Comparison of ENCODE assay signal across 9 mouse cellular contexts in the genomic region with DNA sequence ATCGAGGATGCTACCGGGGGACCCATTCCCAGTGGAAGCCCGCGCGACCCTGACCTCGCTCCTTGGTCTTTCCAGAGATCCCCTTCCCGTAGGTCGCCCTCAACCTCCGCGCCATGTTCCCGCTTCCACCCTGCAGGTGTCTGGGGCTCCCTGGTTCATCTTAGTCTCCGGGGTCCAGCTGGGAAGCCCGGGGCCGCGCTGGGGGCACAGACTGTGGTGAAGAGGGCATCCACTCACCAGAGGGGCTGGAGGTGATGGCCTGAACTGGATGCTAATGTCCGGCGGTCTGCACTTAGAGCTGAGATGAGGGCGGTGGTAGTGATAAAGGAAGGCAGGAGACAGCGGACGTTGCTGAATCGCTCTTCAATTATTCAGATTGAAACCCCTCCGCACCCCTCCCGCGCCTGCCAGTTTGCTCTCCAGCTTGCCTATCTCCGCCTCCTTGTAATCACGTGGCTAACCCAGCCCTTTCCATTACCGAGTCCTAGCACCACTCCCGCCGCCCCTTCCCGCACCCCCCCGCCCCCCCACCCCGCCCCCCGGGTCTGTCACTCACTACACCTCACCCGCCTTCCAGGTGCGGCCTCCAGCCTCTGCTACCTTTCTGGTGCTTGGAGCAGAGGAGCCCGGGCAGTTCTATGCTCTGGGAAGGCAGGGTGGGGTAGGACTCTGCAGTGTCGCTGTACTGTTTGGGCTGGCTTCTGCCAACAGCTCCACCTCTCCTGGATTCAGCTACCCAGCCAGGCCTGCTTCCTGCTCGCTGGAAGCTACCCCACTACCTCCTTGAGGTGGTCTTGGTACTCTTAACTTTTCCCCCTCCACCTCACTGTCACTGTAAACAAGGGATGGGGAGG. TPM values are rescaled to one million over a fixed set of nuclear protein-coding genes. Genes with fewer than 3 reads are reported as not detected.
DNase-seq lines count a peak whose midpoint lies in the region; ATAC-seq and TF ChIP-seq lines count a peak whose summit lies in the region.
"Had no signal": no experiment of that assay in that cellular context is flagged by ENCODE, and none has a peak within 500 bp of the region (broad histone marks: within the 10 kb centered on the region; RNA-seq: fewer than 3 reads in every experiment).

TSS of gene Slc7a14 (minus strand) at position 445 of the 854 bp plus-strand sequence.

- 4% methylated on average over 32 of the region's 38 CpGs for WGBS in liver, embryonic 12.5 days (ENCODE audit: insufficient replicate concordance)
- 3% methylated on average over 32 of the region's 38 CpGs for WGBS in liver, postnatal 0 days (ENCODE audit: insufficient replicate concordance)
- WGBS in hindbrain, embryonic 16.5 days: under 1% methylated on average over 33 of the region's 38 CpGs
- WGBS in midbrain, embryonic 10.5 days: under 1% methylated on average over 34 of the region's 38 CpGs
- WGBS in stomach, postnatal 0 days: 2% methylated on average over 35 of the region's 38 CpGs

- no peaks in the 10 kb centered on the region for H3K36me3 ChIP-seq in liver, embryonic 12.5 days
- no peaks in the 10 kb centered on the region for H3K36me3 ChIP-seq in liver, postnatal 0 days (replicated peaks; ENCODE audit: insufficient read depth, low read length)
- H3K36me3 ChIP-seq in hindbrain, embryonic 16.5 days (ENCODE audit: control insufficient read depth, insufficient read depth, low read length): no peaks in the 10 kb centered on the region
- no peaks in the 10 kb centered on the region for H3K36me3 ChIP-seq in midbrain, embryonic 10.5 days
- H3K36me3 ChIP-seq in stomach, postnatal 0 days (ENCODE audit: control insufficient read depth, insufficient read depth, low read length): no peaks in the 10 kb centered on the region
- H3K36me3 ChIP-seq: limb, embryonic 15.5 days had no signal

- no peak within 1 kb of the TSS for H3K9ac ChIP-seq in liver, embryonic 12.5 days
- no peak within 1 kb of the TSS for H3K9ac ChIP-seq in liver, postnatal 0 days (replicated peaks)
- H3K9ac ChIP-seq in hindbrain, embryonic 16.5 days (ENCODE audit: low read depth, low read length): peak within 1 kb of the TSS; percentile 75
- no peak within 1 kb of the TSS for H3K9ac ChIP-seq in stomach, postnatal 0 days (ENCODE audit: low read length)
- H3K9ac ChIP-seq: limb, embryonic 15.5 days had no signal

- TF ChIP-seq EP300 in liver, postnatal 0 days (IDR thresholded peaks at IDR 0.05; ENCODE audit: low read depth): no peak
- no peak for TF ChIP-seq EP300 in stomach, postnatal 0 days (optimal IDR thresholded peaks at IDR 0.05)

- ATAC-seq in liver, embryonic 12.5 days: no peak
- ATAC-seq in liver, postnatal 0 days: no peak
- ATAC-seq in hindbrain, embryonic 16.5 days: peak; percentile 96
- ATAC-seq in stomach, postnatal 0 days (ENCODE audit: low FRiP score, low TSS enrichment): peak; percentile 32
- ATAC-seq in CD4-positive, CD25-positive, alpha-beta regulatory T cell, adult 4 months: no peak

- no peak for TF ChIP-seq CTCF in liver, postnatal 0 days (IDR thresholded peaks at IDR 0.05; ENCODE audit: low read depth)
- TF ChIP-seq CTCF in stomach, postnatal 0 days (IDR thresholded peaks at IDR 0.05; ENCODE audit: low read depth): no peak

- H3K4me3 ChIP-seq in liver, embryonic 12.5 days: no peak within 1 kb of the TSS; the same call in 1 of the 2 replicates
- no peak within 1 kb of the TSS for H3K4me3 ChIP-seq in liver, postnatal 0 days (ENCODE audit: low read depth, low read length)
- H3K4me3 ChIP-seq in hindbrain, embryonic 16.5 days (ENCODE audit: low read length): peak within 1 kb of the TSS; percentile 66
- peak within 1 kb of the TSS; percentile 64 for H3K4me3 ChIP-seq in midbrain, embryonic 10.5 days
- 0 out of 2 replicates have a peak within 1 kb of the TSS, but pooled peaks have one; percentile 6 for H3K4me3 ChIP-seq in stomach, postnatal 0 days (ENCODE audit: low read depth, low read length)
- H3K4me3 ChIP-seq: limb, embryonic 15.5 days had no signal

- H3K4me2 ChIP-seq in liver, embryonic 12.5 days: 0 out of 2 replicates have a peak within 1 kb of the TSS, but pooled peaks have one; percentile 8
- no peak within 1 kb of the TSS for H3K4me2 ChIP-seq in liver, postnatal 0 days (ENCODE audit: low read depth, low read length)
- H3K4me2 ChIP-seq in hindbrain, embryonic 16.5 days (ENCODE audit: low read length): peak within 1 kb of the TSS; percentile 66
- H3K4me2 ChIP-seq in stomach, postnatal 0 days (replicated peaks; ENCODE audit: low read depth): no peak within 1 kb of the TSS
- H3K4me2 ChIP-seq: limb, embryonic 15.5 days had no signal

- H3K4me1 ChIP-seq in liver, embryonic 12.5 days: no peaks in the 10 kb centered on the region
- no peaks in the 10 kb centered on the region for H3K4me1 ChIP-seq in liver, postnatal 0 days (ENCODE audit: insufficient read depth)
- peaks cover 4% of the 10 kb centered on the region; the same call in 1 of the 2 replicates for H3K4me1 ChIP-seq in hindbrain, embryonic 16.5 days (ENCODE audit: control insufficient read depth, insufficient read depth, low read depth, low read length)
- peaks cover 17% of the 10 kb centered on the region for H3K4me1 ChIP-seq in midbrain, embryonic 10.5 days
- no peaks in the 10 kb centered on the region for H3K4me1 ChIP-seq in stomach, postnatal 0 days (replicated peaks; ENCODE audit: control insufficient read depth, insufficient read depth)

- H3K27ac ChIP-seq in liver, embryonic 12.5 days: no peak within 1 kb of the TSS
- H3K27ac ChIP-seq in liver, postnatal 0 days (ENCODE audit: low read depth): no peak within 1 kb of the TSS
- H3K27ac ChIP-seq in hindbrain, embryonic 16.5 days (ENCODE audit: low read depth, low read length): peak within 1 kb of the TSS; percentile 86
- peak within 1 kb of the TSS; percentile 42; the same call in 1 of the 2 replicates for H3K27ac ChIP-seq in midbrain, embryonic 10.5 days (replicated peaks)
- H3K27ac ChIP-seq in stomach, postnatal 0 days (replicated peaks): no peak within 1 kb of the TSS
- H3K27ac ChIP-seq: limb, embryonic 15.5 days had no signal

- no peaks in the 10 kb centered on the region for H3K9me3 ChIP-seq in liver, embryonic 12.5 days (replicated peaks)
- H3K9me3 ChIP-seq in liver, postnatal 0 days (ENCODE audit: low read length): no peaks in the 10 kb centered on the region
- no peaks in the 10 kb centered on the region for H3K9me3 ChIP-seq in hindbrain, embryonic 16.5 days (ENCODE audit: control insufficient read depth, low read length)
- H3K9me3 ChIP-seq in midbrain, embryonic 10.5 days (replicated peaks): no peaks in the 10 kb centered on the region
- no peaks in the 10 kb centered on the region for H3K9me3 ChIP-seq in stomach, postnatal 0 days (ENCODE audit: control insufficient read depth, low read length)
- H3K9me3 ChIP-seq: limb, embryonic 15.5 days had no signal

- DNase-seq in liver, postnatal 0 days: no peak
- peak; percentile 15 for DNase-seq in embryo, embryonic 9.5 days (ENCODE audit: extremely low spot score)
- DNase-seq in midbrain, embryonic 10.5 days (ENCODE audit: low spot score): peak; percentile 44
- DNase-seq in stomach, postnatal 0 days (ENCODE audit: low spot score): peak; percentile 31
- no peak for DNase-seq in kidney, adult 11 months

- peaks cover 42% of the 10 kb centered on the region for H3K27me3 ChIP-seq in liver, embryonic 12.5 days (replicated peaks)
- H3K27me3 ChIP-seq in liver, postnatal 0 days (ENCODE audit: insufficient read depth, low read length): peaks cover 24% of the 10 kb centered on the region
- no peaks in the 10 kb centered on the region for H3K27me3 ChIP-seq in hindbrain, embryonic 16.5 days (replicated peaks; ENCODE audit: control insufficient read depth, insufficient read depth, low read length)
- peaks cover 37% of the 10 kb centered on the region for H3K27me3 ChIP-seq in midbrain, embryonic 10.5 days (ENCODE audit: low read depth, poor library complexity, severe bottlenecking)
- H3K27me3 ChIP-seq in stomach, postnatal 0 days (ENCODE audit: control insufficient read depth, insufficient read depth, low read length): 0 out of 2 replicates have a peak, but pooled peaks cover 2% of the 10 kb centered on the region

RNA-seq across cellular contexts. Expression of gene Slc7a14, which starts in this region (rescaled TPM):
- polyA plus RNA-seq in liver, embryonic 12.5 days (2016; fragmentation: Nextera tagmentation; extraction: Ambion mirVana): 0.07 TPM in 2 replicates
- 0.05 TPM in 2 replicates for polyA plus RNA-seq in liver, postnatal 0 days (2015; fragmentation: Nextera tagmentation; extraction: Ambion mirVana)
- 6.8 and 8.2 TPM in 2 replicates for polyA plus RNA-seq in hindbrain, embryonic 16.5 days (2015; fragmentation: Nextera tagmentation; extraction: Ambion mirVana)
- 0.39 and 0.53 TPM in 2 replicates for polyA plus RNA-seq in midbrain, embryonic 10.5 days (2016; fragmentation: Nextera tagmentation; extraction: Ambion mirVana)
- polyA plus RNA-seq in stomach, postnatal 0 days (2015; fragmentation: Nextera tagmentation; extraction: Ambion mirVana): 0.42 and 0.55 TPM in 2 replicates
- not detected for polyA plus RNA-seq in CD4-positive, CD25-positive, alpha-beta regulatory T cell, adult 4 months (2017; shearing (Covaris generic))

Comparison
In these comparisons a context has a peak if more than half of its experiments do, and no peak if none do; other contexts are left out.
1. H3K4me2 ChIP-seq: peak in liver, embryonic 12.5 days (single experiment) and hindbrain, embryonic 16.5 days (single experiment); none in liver, postnatal 0 days (single experiment) and stomach, postnatal 0 days (single experiment).
2. Peak in DNase-seq, H3K4me3 ChIP-seq and H3K27ac ChIP-seq in midbrain, embryonic 10.5 days; RNA of the gene not detected or under 1 TPM.
3. Peak in DNase-seq, ATAC-seq and H3K4me3 ChIP-seq in stomach, postnatal 0 days; RNA of the gene not detected or under 1 TPM.